Mouse (Mus musculus): ENCODE results near the gene H2-M11. TPM values are rescaled to one million over a fixed set of nuclear protein-coding genes. Genes with fewer than 3 reads are reported as not detected.

Gene H2-M11
- polyA plus RNA-seq (2015; fragmentation: Nextera tagmentation; extraction: Ambion mirVana): not detected in 2 replicates

GRCm38 (mm10) chr17:36546775-36547174 lies at the start of gene H2-M11:
H2-M11 (plus strand) TSS chr17:36547075.

Other genes starting within 250 kb of the H2-M11 start
- gene H2-M10.1, start 220.9 kb upstream of the H2-M11 start, polyA plus RNA-seq (2015; fragmentation: Nextera tagmentation; extraction: Ambion mirVana): not detected in 2 replicates
- gene H2-M10.3, start 178.7 kb upstream of the H2-M11 start, polyA plus RNA-seq (2015; fragmentation: Nextera tagmentation; extraction: Ambion mirVana): not detected in 2 replicates
- gene H2-M10.4, start 84.7 kb upstream of the H2-M11 start, polyA plus RNA-seq (2015; fragmentation: Nextera tagmentation; extraction: Ambion mirVana): not detected in 2 replicates
- not detected in 2 replicates for gene H2-M9, start 95.6 kb downstream of the H2-M11 start, polyA plus RNA-seq (2015; fragmentation: Nextera tagmentation; extraction: Ambion mirVana)
- not detected in 2 replicates for gene H2-M1, start 125.1 kb downstream of the H2-M11 start, polyA plus RNA-seq (2015; fragmentation: Nextera tagmentation; extraction: Ambion mirVana)
- gene H2-M10.5, start 225.8 kb downstream of the H2-M11 start, polyA plus RNA-seq (2015; fragmentation: Nextera tagmentation; extraction: Ambion mirVana): not detected in 2 replicates

All from spleen, postnatal 0 days (tissue).